Mouse (Mus musculus) intestine, embryonic 16.5 days (tissue): ENCODE results near the gene Lix1. TPM values are rescaled to one million over a fixed set of nuclear protein-coding genes. Genes with fewer than 3 reads are reported as not detected.

ENCODE experiments used
- ATAC-seq: fragments of 200-750 bp; cut with Nextera tagmentation; 2 replicates; pipeline ENCODE4 v1.8.0; 2017; ENCODE audit warnings: moderate TSS enrichment, moderate library complexity
- H3K27ac ChIP-seq: fragments of 300-500 bp; sonication (generic); 2 replicates; pipeline ENCODE4 v1.5.1; 2014; ENCODE audit warnings: mild to moderate bottlenecking, low read length
- H3K27me3 ChIP-seq: fragments of 300-500 bp; sonication (generic); replicated peaks from 2 replicates; pipeline ENCODE4 v1.6.1; 2014; ENCODE audit warnings: low read length, control low read depth, mixed read lengths; ENCODE audit not compliant: control insufficient read depth, insufficient read depth
- H3K36me3 ChIP-seq: fragments of 300-500 bp; sonication (generic); 2 replicates; pipeline ENCODE4 v1.6.1; 2014; ENCODE audit warnings: low read length, control low read depth; ENCODE audit not compliant: control insufficient read depth, insufficient read depth
- H3K4me1 ChIP-seq: fragments of 300-500 bp; sonication (generic); 2 replicates; pipeline ENCODE4 v1.6.1; 2014; ENCODE audit warnings: low read length, control low read depth, mixed read lengths; ENCODE audit not compliant: control insufficient read depth, insufficient read depth
- H3K4me2 ChIP-seq: fragments of 300-500 bp; sonication (generic); 2 replicates; pipeline ENCODE4 v1.6.1; 2014; ENCODE audit warnings: low read depth, low read length, control low read depth
- H3K4me3 ChIP-seq: fragments of 300-500 bp; sonication (generic); 2 replicates; pipeline ENCODE4 v1.5.1; 2014; ENCODE audit warnings: mild to moderate bottlenecking, low read length
- H3K9ac ChIP-seq: fragments of 300-500 bp; sonication (generic); 2 replicates; pipeline ENCODE4 v1.6.1; 2014; ENCODE audit warnings: low read depth, low read length
- H3K9me3 ChIP-seq: fragments of 300-500 bp; sonication (generic); 2 replicates; pipeline ENCODE4 v1.6.1; 2016; ENCODE audit warnings: low read length, control low read depth; ENCODE audit not compliant: control insufficient read depth
- WGBS: fragments of 180-500 bp; shearing (Covaris S2); extraction: QIAGEN DNeasy Blood & Tissue Kit; methylation state at CpG from one replicate; pipeline ENCODE4 v1.1.7; 2014; 5-methylcytosine and 5-hydroxymethylcytosine counted together
- polyA plus RNA-seq: library from polyadenylated mRNA; unstranded; fragments of >200 nt; fragmentation: Nextera tagmentation; extraction: Ambion mirVana; gene quantifications from 2 replicates; pipeline ENCODE4 v1.2.1, GENCODE M21; 2015

The Lix1 gene
- polyA plus RNA-seq, 1 experiment from 2014 or later, result 4.0 TPM

GRCm38 (mm10) chr17:17408720-17409478 is 6.4 kb downstream of the Lix1 start:
- H3K27me3 ChIP-seq, result no peaks in the 10 kb centered on the region
- no peaks in the 10 kb centered on the region for H3K9me3 ChIP-seq
- no peak overlapping the region for H3K9ac ChIP-seq
- no peak overlapping the region for H3K4me3 ChIP-seq
- H3K4me2 ChIP-seq, result no peak overlapping the region
- H3K27ac ChIP-seq, result no peak overlapping the region
- no peak for ATAC-seq
- 71% methylated on average over 6 of the region's 6 CpGs for WGBS
- no peaks in the 10 kb centered on the region for H3K36me3 ChIP-seq
- no peaks in the 10 kb centered on the region for H3K4me1 ChIP-seq

GRCm38 (mm10) chr17:17409601-17410000 is 7.1 kb downstream of the Lix1 start:
- H3K4me3 ChIP-seq, result no peak overlapping the region
- no peak overlapping the region for H3K9ac ChIP-seq
- no peaks in the 10 kb centered on the region for H3K27me3 ChIP-seq
- H3K9me3 ChIP-seq, result no peaks in the 10 kb centered on the region
- 23% methylated on average over 2 of the region's 2 CpGs for WGBS
- ATAC-seq, result no peak
- H3K4me2 ChIP-seq, result no peak overlapping the region
- no peaks in the 10 kb centered on the region for H3K4me1 ChIP-seq
- H3K36me3 ChIP-seq, result no peaks in the 10 kb centered on the region
- H3K27ac ChIP-seq, result no peak overlapping the region

- H3K9me3 ChIP-seq, result no peaks in the 10 kb centered on the region
- no peaks in the 10 kb centered on the region for H3K36me3 ChIP-seq
- no peak overlapping the region for H3K27ac ChIP-seq
- no peak overlapping the region for H3K4me3 ChIP-seq
- H3K4me1 ChIP-seq, result no peaks in the 10 kb centered on the region
- H3K9ac ChIP-seq, result no peak overlapping the region
- 74% methylated on average over 2 of the region's 2 CpGs for WGBS
- no peak overlapping the region for H3K4me2 ChIP-seq
- no peak for ATAC-seq
- no peaks in the 10 kb centered on the region for H3K27me3 ChIP-seq
Observed at GRCm38 (mm10) chr17:17411443-17411842, 9.0 kb downstream of the Lix1 start.

DNA sequence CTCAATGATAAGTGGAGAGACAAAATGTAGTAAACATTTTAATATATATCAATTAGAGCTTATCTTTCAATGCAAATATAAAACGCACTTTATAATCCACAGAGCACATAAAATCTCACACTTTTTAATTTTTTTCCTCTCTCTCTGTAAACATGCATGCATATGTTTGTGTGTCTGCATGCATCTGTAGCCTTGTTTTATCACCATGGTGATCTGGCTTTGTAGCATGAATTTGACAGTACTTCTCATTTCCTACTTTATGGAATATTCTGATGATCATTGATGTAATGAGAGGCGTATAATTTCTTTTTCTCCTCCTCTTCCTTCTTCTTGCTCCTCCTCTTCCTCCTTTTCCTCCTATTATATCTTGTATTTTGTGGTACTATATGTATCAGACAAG is 9.7 kb downstream of the Lix1 start:
- Histone ChIP-seq H3K27me3 (no peaks in the 10 kb centered on the region), H3K9me3 (no peaks in the 10 kb centered on the region), H3K9ac (no peak overlapping the region), H3K4me1 (no peaks in the 10 kb centered on the region), H3K4me2 (no peak overlapping the region), H3K36me3 (no peaks in the 10 kb centered on the region), H3K4me3 (no peak overlapping the region), H3K27ac (no peak overlapping the region)
- no peak for ATAC-seq
- WGBS, result 85% methylated on average over 2 of the region's 2 CpGs

GRCm38 (mm10) chr17:17414206-17414605 is 11.7 kb downstream of the Lix1 start:
- H3K27me3 ChIP-seq, result no peaks in the 10 kb centered on the region
- H3K36me3 ChIP-seq, result no peaks in the 10 kb centered on the region
- H3K9ac ChIP-seq, result no peak overlapping the region
- H3K4me2 ChIP-seq, result no peak overlapping the region
- 87% methylated on average over 3 of the region's 3 CpGs for WGBS
- no peaks in the 10 kb centered on the region for H3K9me3 ChIP-seq
- H3K27ac ChIP-seq, result no peak overlapping the region
- H3K4me3 ChIP-seq, result no peak overlapping the region
- ATAC-seq, result no peak
- H3K4me1 ChIP-seq, result no peaks in the 10 kb centered on the region

GRCm38 (mm10) chr17:17424609-17425307 is 22.3 kb downstream of the Lix1 start:
- H3K4me2 ChIP-seq, result no peak overlapping the region
- H3K9me3 ChIP-seq, result no peaks in the 10 kb centered on the region
- H3K27ac ChIP-seq, result no peak overlapping the region
- no peaks in the 10 kb centered on the region for H3K36me3 ChIP-seq
- H3K4me1 ChIP-seq, result no peaks in the 10 kb centered on the region
- H3K4me3 ChIP-seq, result no peak overlapping the region
- H3K9ac ChIP-seq, result no peak overlapping the region
- 52% methylated on average over 4 of the region's 4 CpGs for WGBS
- ATAC-seq, result no peak
- no peaks in the 10 kb centered on the region for H3K27me3 ChIP-seq

DNA sequence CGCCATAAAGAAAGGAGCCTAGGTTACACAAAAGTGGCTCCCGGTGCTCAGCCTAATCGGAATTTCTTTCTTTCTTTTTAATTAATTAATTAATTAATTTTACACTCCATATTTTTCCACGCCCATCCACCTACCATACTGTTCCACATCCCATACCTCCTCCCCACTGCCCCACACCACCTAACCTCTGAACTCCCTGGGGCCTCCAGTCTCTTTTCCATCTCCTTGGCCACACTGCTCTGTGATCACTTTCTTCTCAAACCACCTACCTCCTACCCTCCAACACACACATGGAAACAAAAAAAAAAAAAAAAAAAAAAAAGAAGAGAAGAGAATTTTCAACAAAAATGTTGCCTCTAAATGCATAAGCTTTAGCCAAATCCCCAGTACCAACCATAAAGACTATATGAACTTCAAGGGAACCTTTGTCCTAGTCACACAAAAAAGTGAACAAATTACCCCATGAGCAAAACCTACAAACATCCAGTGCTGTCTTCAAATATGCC is 22.9 kb downstream of the Lix1 start:
- Histone ChIP-seq H3K4me1 (no peaks in the 10 kb centered on the region), H3K9me3 (no peaks in the 10 kb centered on the region), H3K36me3 (no peaks in the 10 kb centered on the region), H3K9ac (no peak overlapping the region), H3K4me3 (no peak overlapping the region), H3K4me2 (no peak overlapping the region), H3K27me3 (no peaks in the 10 kb centered on the region), H3K27ac (no peak overlapping the region)
- WGBS, result 68% methylated on average over 4 of the region's 4 CpGs
- ATAC-seq, result no peak

- Histone ChIP-seq H3K4me3 (no peak overlapping the region), H3K9ac (no peak overlapping the region), H3K27ac (no peak overlapping the region), H3K36me3 (no peaks in the 10 kb centered on the region), H3K9me3 (no peaks in the 10 kb centered on the region), H3K4me2 (no peak overlapping the region), H3K27me3 (no peaks in the 10 kb centered on the region), H3K4me1 (no peaks in the 10 kb centered on the region)
- WGBS, result 45% methylated on average over 3 of the region's 3 CpGs
- ATAC-seq, result no peak
Observed at GRCm38 (mm10) chr17:17425906-17426305, 23.4 kb downstream of the Lix1 start.

DNA sequence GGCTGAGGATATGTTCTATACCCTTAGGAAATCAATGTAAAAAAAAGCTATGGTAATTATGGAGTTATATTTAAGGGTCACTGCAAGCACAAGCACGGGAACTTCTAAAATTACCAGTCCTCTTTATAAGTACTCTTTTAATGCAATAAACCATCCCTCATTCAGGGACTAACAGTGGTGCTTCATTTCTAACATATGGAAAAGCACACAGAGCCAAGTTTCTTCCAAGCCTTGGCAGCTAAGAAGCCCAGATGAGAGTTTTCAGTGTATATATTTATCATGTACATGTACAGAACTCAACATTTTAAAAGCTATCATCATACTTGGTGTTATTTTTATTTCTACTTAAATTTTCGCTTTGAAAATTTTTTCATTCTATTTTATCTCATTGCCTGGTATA is 26.4 kb downstream of the Lix1 start:
- H3K9ac ChIP-seq, result no peak overlapping the region
- no peaks in the 10 kb centered on the region for H3K9me3 ChIP-seq
- H3K4me3 ChIP-seq, result no peak overlapping the region
- ATAC-seq, result no peak
- no peaks in the 10 kb centered on the region for H3K4me1 ChIP-seq
- no peaks in the 10 kb centered on the region for H3K36me3 ChIP-seq
- WGBS, result 58% methylated on average over 2 of the region's 2 CpGs
- H3K27me3 ChIP-seq, result no peaks in the 10 kb centered on the region
- H3K4me2 ChIP-seq, result no peak overlapping the region
- no peak overlapping the region for H3K27ac ChIP-seq
